Mouse (Mus musculus) erythroblast, embryonic 14.5 days (primary cell): ENCODE results near the gene Surf4.

Experiments
- GATA1 ChIP-seq: IDR thresholded peaks from 2 replicates; pipeline ENCODE4 v1.6.1; 2012; ENCODE audit warnings: low read length, inconsistent platforms, mixed read lengths
- TAL1 ChIP-seq: IDR thresholded peaks from 3 replicates; pipeline ENCODE4 v1.6.1; 2012; ENCODE audit warnings: low read length, inconsistent platforms, mixed read lengths

DNA sequence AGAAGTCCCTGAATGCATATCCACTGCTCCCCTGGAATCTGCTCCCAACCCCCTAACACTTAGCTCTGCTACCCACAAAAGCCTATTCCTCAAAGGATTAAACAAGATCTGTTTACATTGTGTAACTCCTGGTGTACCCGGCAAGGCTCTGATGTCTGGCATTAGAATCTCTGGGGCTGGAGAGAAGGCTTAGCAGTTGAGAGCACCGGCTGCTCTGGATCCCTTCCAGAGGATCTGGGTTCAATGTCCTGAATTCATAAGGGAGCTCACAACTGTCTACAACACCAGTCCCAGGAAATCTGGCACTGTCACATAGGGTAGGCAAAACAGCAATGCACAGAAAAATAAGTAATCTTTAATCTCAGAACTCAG lies 23.7 kb upstream of the Surf4 start:
- TF ChIP-seq TAL1: no peak
- TF ChIP-seq GATA1: no peak
